Mouse (Mus musculus): ENCODE data around the gene 1700049E17Rik1. TPM values are rescaled to one million over a fixed set of nuclear protein-coding genes. Genes with fewer than 3 reads are reported as not detected.
"Not testable (repeated sequence)": the region's sequence is repeated elsewhere in the genome, so short reads cannot be mapped to it uniquely, and the experiment has no call there.

Gene 1700049E17Rik1
- total RNA-seq (2021), result not detected
- long read RNA-seq, experiment 1, result 0 reads
- long read RNA-seq, experiment 2, result 0 reads

GRCm38 (mm10) chr14:41924649-41925048 is at the start of gene 1700049E17Rik1:
1700049E17Rik1 (plus strand) TSS chr14:41924949.
- DNase-seq (ENCODE audit: low spot score in 2 of 2), result not testable (repeated sequence)

- DNase-seq (ENCODE audit: low spot score in 2 of 2), result not testable (repeated sequence)
Observed at GRCm38 (mm10) chr14:41907190-41907589, 17.6 kb upstream of the 1700049E17Rik1 start, which contains the start of gene Gm7980. Gm7980 (minus strand) TSS chr14:41907290.

- not testable (repeated sequence) for DNase-seq (ENCODE audit: low spot score in 2 of 2)
Observed at GRCm38 (mm10) chr14:41943695-41944094, 18.9 kb downstream of the 1700049E17Rik1 start, which contains the start of gene 1700024B05Rik. 1700024B05Rik (plus strand) TSS chr14:41943995.

DNA sequence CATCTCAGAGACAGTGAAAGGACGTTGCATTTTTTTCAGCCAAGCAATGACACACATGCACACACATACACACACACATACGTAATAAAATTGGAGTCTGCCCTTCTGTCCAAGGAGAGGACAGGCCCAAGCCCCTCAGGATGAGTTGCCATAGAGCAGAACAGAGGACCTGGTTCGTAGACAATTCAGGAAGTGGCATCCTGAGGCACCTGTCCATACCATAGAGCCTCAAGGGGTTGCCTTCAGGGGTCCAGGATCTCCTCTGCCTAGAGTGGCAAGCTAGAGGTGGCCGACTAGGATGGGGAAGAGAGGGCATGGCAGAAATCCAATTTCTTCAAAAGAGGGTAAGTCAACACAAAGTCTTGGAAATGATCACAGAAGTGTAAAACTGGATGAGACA is 39.3 kb downstream of the 1700049E17Rik1 start:
- not testable (repeated sequence) for DNase-seq (ENCODE audit: low spot score in 2 of 2)

GRCm38 (mm10) chr14:41967827-41968226 is 43.1 kb downstream of the 1700049E17Rik1 start, which contains the start of gene Gm6401:
Gm6401 (minus strand) TSS chr14:41967927.
- not testable (repeated sequence) for DNase-seq (ENCODE audit: low spot score in 2 of 2)

DNA sequence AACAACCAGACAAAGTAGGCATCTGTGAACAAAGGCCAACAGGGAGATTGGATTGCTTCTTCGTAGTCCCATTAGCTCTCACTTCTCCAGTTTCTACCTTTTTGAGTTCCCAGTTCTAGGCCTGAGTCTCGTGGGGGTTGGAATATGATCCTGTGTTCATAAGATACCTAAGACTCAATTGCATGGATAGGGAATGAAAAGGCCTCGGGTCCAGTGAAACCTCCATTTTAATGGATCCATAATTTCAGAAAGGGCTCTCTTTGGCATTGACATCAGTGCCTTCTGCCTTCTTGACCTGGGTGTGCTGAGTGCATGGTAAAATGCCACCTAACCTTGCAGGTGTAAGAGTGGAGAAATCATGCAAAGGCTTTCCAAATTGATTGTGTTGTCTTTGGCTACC is 43.8 kb downstream of the 1700049E17Rik1 start:
- not testable (repeated sequence) for DNase-seq (ENCODE audit: low spot score in 2 of 2)

Other genes with a start within 250 kb of the 1700049E17Rik1 start
- not detected for gene Gm8068, start 223.1 kb upstream of the 1700049E17Rik1 start, total RNA-seq (2021)
- not detected for gene Gm7929, start 174.3 kb upstream of the 1700049E17Rik1 start, total RNA-seq (2021)
- gene Gm47189, start 152.5 kb upstream of the 1700049E17Rik1 start, total RNA-seq (2021), result not detected
- not detected for gene Gm7980, start 17.7 kb upstream of the 1700049E17Rik1 start, total RNA-seq (2021)
- gene 1700024B05Rik, start 19.0 kb downstream of the 1700049E17Rik1 start, total RNA-seq (2021), result not detected
- gene Gm6401, start 43.0 kb downstream of the 1700049E17Rik1 start, total RNA-seq (2021), result not detected
- not detected for gene Gm3543, start 58.4 kb downstream of the 1700049E17Rik1 start, total RNA-seq (2021)
- gene Gm7951, start 192.4 kb downstream of the 1700049E17Rik1 start, total RNA-seq (2021), result not detected
- gene Gm17027, start 237.7 kb downstream of the 1700049E17Rik1 start, total RNA-seq (2021), result not detected

Data from adrenal gland, adult 18-20 months (tissue).